Mouse (Mus musculus) embryonic fibroblast, embryonic 13.5 days (primary cell): ENCODE data around the gene Nfkb2.

ENCODE experiments used
- CTCF ChIP-seq: IDR thresholded peaks from 2 replicates; pipeline ENCODE4 v1.5.1; 2011; ENCODE audit warnings: mild to moderate bottlenecking, control low read depth, low read length, moderate library complexity, borderline replicate concordance; ENCODE audit not compliant: insufficient read depth
- POLR2A ChIP-seq: IDR thresholded peaks from 2 replicates; pipeline ENCODE4 v1.6.1; 2011; ENCODE audit warnings: low read depth, mild to moderate bottlenecking, control low read depth, low read length, moderate library complexity

DNA sequence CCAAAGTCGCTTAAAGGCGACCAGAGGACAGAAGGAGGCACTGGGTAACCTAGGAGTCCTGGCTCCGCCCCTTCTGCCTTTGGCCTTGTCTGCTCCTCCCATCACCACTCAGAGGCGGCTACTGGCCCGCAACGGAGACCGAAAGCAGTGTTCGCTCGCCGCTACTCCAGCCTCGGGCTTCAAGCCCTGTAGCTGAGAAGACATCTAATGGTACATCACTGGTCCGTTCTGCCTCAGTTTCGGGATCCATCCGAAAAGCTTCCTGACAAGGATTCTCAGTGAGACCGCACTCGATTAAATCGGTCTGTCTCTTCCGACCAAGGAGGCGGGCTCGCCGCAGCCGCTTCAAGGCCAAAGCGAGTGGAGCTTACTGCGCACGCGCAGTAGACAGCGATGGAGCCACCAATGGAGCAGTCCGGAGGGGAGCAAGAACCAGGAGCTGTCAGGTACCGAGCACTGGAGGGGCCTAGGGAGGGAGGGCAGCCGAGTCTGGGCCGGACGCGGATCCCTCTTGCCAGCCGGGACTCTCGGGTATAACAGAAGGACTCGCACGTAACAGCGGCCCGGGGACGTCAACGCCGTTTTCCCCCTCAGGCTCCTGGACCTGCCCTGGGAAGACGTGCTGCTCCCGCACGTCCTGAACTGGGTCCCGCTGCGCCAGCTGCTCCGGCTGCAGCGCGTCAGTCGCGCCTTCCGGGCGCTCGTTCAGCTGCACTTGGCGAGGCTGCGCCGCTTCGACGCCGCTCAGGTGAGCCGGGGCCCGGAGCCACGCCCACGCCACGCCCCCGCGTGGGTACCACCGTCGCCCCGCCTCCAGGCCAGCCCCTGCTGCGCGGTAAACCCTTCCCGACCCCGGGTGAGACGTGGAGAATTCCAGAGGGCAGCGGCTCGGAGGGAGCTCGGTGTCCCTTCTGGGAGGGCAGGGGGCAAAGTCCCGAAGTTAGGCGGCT is 24.2 kb downstream of the Nfkb2 start, which contains the start of gene Fbxl15:
- peak; percentile 87 for TF ChIP-seq POLR2A
- no peak for TF ChIP-seq CTCF
